Mouse (Mus musculus): ENCODE data around the gene Xkr7. TPM values are rescaled to one million over a fixed set of nuclear protein-coding genes. Genes with fewer than 3 reads are reported as not detected.

Gene Xkr7
- polyA plus RNA-seq, 1 experiment from 2014 or later: not detected

GRCm38 (mm10) chr2:153013724-153014515, 17.7 kb upstream of the Xkr7 start:
- no peak overlapping the region for H3K27ac ChIP-seq (ENCODE audit: low read depth)
- no peaks in the 10 kb centered on the region for H3K9me3 ChIP-seq (ENCODE audit: control insufficient read depth, low read length)
- DNase-seq (ENCODE audit: low spot score) (no peak), ATAC-seq (replicated peaks; ENCODE audit: low FRiP score, low TSS enrichment, low read depth) (no peak)
- H3K9ac ChIP-seq (ENCODE audit: low read length): peak overlapping the region; percentile 70
- H3K4me3 ChIP-seq (ENCODE audit: low read depth, low read length): peak overlapping the region; percentile 90
- peak overlapping the region; percentile 92 for H3K4me2 ChIP-seq (ENCODE audit: low read length)
- H3K4me1 ChIP-seq (replicated peaks; ENCODE audit: control insufficient read depth, insufficient read depth, low read length): peaks cover 7% of the 10 kb centered on the region
- 93% methylated on average over 11 of the region's 11 CpGs for WGBS
- H3K36me3 ChIP-seq (ENCODE audit: control insufficient read depth, insufficient read depth, low read length): peaks cover 44% of the 10 kb centered on the region
- no peaks in the 10 kb centered on the region for H3K27me3 ChIP-seq (replicated peaks; ENCODE audit: control insufficient read depth, insufficient read depth, low read length)

DNA sequence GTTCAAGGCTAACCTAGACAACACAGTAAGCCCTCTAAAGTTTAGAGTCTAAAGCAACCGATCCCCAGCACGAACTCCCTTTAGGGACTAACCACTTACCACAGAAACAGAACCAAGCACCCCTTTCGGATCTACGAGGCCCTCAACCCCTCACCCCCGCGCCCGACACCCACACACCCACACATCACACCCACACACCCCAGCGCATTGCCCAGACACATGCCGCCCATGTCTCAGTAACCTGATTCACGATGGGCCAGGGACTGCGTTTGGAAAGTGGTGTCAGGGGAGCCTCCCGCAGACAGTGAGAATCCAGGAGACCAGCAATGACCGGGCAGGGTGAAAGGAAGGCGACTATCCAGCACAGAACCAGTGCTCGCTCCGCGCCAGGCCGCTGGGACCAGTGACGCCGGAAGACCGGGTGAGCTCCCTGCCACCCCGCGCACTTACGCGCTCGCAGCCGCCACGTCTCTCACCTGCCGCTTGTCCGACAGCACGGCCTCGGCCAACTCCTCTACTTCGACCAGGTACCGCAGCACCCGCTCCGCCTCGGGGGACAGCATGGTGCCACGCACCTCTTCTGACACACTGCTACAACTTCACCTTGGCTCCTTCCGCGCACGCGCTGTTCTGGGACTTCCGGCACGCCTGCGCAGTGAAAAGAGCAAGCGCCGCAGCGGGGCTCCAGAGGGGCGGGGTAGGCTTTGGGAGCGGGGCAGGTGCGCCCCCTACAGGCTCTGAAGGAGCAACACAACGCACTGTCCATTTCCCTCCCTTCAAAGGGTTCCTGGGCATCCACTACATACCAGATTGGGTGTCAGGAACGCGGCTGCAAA, 16.7 kb upstream of the Xkr7 start, which contains the start of gene Pdrg1:
Gene Pdrg1, minus strand, starts transcription at position 670 of the 836 bp plus-strand sequence.
- H3K27ac ChIP-seq (ENCODE audit: low read depth): no peak within 1 kb of the TSS
- DNase-seq (ENCODE audit: low spot score) (peak; percentile 95), ATAC-seq (replicated peaks; ENCODE audit: low FRiP score, low TSS enrichment, low read depth) (peak; percentile 96)
- H3K4me1 ChIP-seq (replicated peaks; ENCODE audit: control insufficient read depth, insufficient read depth, low read length): peaks cover 7% of the 10 kb centered on the region
- peak within 1 kb of the TSS; percentile 92 for H3K4me2 ChIP-seq (ENCODE audit: low read length)
- H3K27me3 ChIP-seq (replicated peaks; ENCODE audit: control insufficient read depth, insufficient read depth, low read length): no peaks in the 10 kb centered on the region
- H3K9me3 ChIP-seq (ENCODE audit: control insufficient read depth, low read length): no peaks in the 10 kb centered on the region
- H3K4me3 ChIP-seq (ENCODE audit: low read depth, low read length): peak within 1 kb of the TSS; percentile 90
- peaks cover 33% of the 10 kb centered on the region for H3K36me3 ChIP-seq (ENCODE audit: control insufficient read depth, insufficient read depth, low read length)
- peak within 1 kb of the TSS; percentile 70 for H3K9ac ChIP-seq (ENCODE audit: low read length)
- WGBS: 1% methylated on average over 54 of the region's 54 CpGs

DNA sequence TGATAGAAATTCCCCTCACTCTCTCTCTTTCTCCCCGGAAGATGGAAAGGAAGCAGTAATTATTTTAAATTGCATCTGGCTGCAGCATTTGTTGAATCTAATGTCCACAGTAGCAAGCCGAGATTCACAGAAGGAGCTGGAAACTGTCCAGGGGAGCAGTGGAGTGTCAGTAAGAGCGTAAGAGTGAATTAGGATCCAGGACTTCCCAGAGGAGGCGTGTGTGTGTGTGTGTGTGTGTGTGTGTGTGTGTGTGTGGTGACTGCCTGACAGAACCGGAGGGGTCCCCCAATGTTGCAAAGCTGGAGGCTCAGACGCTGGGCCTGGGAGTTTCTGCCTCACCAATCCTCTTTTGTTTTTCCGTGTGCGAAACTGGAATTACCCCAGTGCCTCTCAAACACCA, 15.8 kb upstream of the Xkr7 start:
- Histone ChIP-seq H3K4me1 (replicated peaks; ENCODE audit: control insufficient read depth, insufficient read depth, low read length) (peaks cover 7% of the 10 kb centered on the region), H3K9ac (ENCODE audit: low read length) (no peak overlapping the region), H3K4me3 (ENCODE audit: low read depth, low read length) (peak overlapping the region; percentile 90; the same call in 1 of the 2 replicates), H3K36me3 (ENCODE audit: control insufficient read depth, insufficient read depth, low read length) (peaks cover 29% of the 10 kb centered on the region), H3K9me3 (ENCODE audit: control insufficient read depth, low read length) (no peaks in the 10 kb centered on the region), H3K27me3 (replicated peaks; ENCODE audit: control insufficient read depth, insufficient read depth, low read length) (no peaks in the 10 kb centered on the region), H3K4me2 (ENCODE audit: low read length) (peak overlapping the region; percentile 30), H3K27ac (ENCODE audit: low read depth) (no peak overlapping the region)
- WGBS: 43% methylated on average over 8 of the region's 8 CpGs
- ATAC-seq (replicated peaks; ENCODE audit: low FRiP score, low TSS enrichment, low read depth) (no peak), DNase-seq (ENCODE audit: low spot score) (no peak)

DNA sequence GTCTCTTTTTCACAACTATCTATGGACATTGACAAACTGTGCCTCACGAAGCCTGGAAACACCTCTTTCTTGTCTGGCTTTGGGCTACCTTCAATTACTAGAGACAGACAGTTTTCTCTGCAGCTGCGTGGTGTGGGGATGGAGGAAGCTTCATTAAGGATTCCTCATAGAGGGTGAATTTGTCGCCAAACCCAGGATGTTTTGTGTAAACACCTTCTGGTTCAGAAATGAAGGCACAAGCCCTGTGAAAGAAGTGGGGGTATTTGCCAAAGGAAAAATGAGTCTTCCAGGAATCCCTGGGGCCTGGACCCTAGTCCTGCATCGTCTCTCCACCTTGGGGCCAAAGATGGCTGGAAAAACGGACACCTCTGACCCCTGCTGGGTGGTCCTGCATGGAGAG, 14.9 kb upstream of the Xkr7 start:
- 36% methylated on average over 5 of the region's 5 CpGs for WGBS
- no peak overlapping the region for H3K9ac ChIP-seq (ENCODE audit: low read length)
- no peak for ATAC-seq (replicated peaks; ENCODE audit: low FRiP score, low TSS enrichment, low read depth)

GRCm38 (mm10) chr2:153019355-153019754, 12.3 kb upstream of the Xkr7 start:
- no peak overlapping the region for H3K9ac ChIP-seq (ENCODE audit: low read length)
- no peaks in the 10 kb centered on the region for H3K27me3 ChIP-seq (replicated peaks; ENCODE audit: control insufficient read depth, insufficient read depth, low read length)
- no peak overlapping the region for H3K27ac ChIP-seq (ENCODE audit: low read depth)
- 81% methylated on average over 3 of the region's 3 CpGs for WGBS
- no peak for ATAC-seq (replicated peaks; ENCODE audit: low FRiP score, low TSS enrichment, low read depth)
- no peaks in the 10 kb centered on the region for H3K9me3 ChIP-seq (ENCODE audit: control insufficient read depth, low read length)
- H3K4me3 ChIP-seq (ENCODE audit: low read depth, low read length): no peak overlapping the region
- H3K4me1 ChIP-seq (replicated peaks; ENCODE audit: control insufficient read depth, insufficient read depth, low read length): peaks cover 3% of the 10 kb centered on the region
- H3K4me2 ChIP-seq (ENCODE audit: low read length): no peak overlapping the region
- H3K36me3 ChIP-seq (ENCODE audit: control insufficient read depth, insufficient read depth, low read length): no peaks in the 10 kb centered on the region
- no peak for DNase-seq (ENCODE audit: low spot score)

More for the DNA sequence above, 14.9 kb upstream of the Xkr7 start:
- Histone ChIP-seq H3K27me3 (replicated peaks; ENCODE audit: control insufficient read depth, insufficient read depth, low read length) (no peaks in the 10 kb centered on the region), H3K4me2 (ENCODE audit: low read length) (no peak overlapping the region), H3K9me3 (ENCODE audit: control insufficient read depth, low read length) (no peaks in the 10 kb centered on the region), H3K36me3 (ENCODE audit: control insufficient read depth, insufficient read depth, low read length) (peaks cover 20% of the 10 kb centered on the region), H3K4me3 (ENCODE audit: low read depth, low read length) (no peak overlapping the region), H3K4me1 (replicated peaks; ENCODE audit: control insufficient read depth, insufficient read depth, low read length) (peaks cover 7% of the 10 kb centered on the region), H3K27ac (ENCODE audit: low read depth) (no peak overlapping the region)
- DNase-seq (ENCODE audit: low spot score): no peak

GRCm38 (mm10) chr2:153021163-153021562, 10.5 kb upstream of the Xkr7 start:
- no peak for ATAC-seq (replicated peaks; ENCODE audit: low FRiP score, low TSS enrichment, low read depth)
- 66% methylated on average over 3 of the region's 3 CpGs for WGBS
- H3K27ac ChIP-seq (ENCODE audit: low read depth): no peak overlapping the region

GRCm38 (mm10) chr2:153022855-153023254, 8.8 kb upstream of the Xkr7 start:
- no peak overlapping the region for H3K4me3 ChIP-seq (ENCODE audit: low read depth, low read length)
- no peaks in the 10 kb centered on the region for H3K9me3 ChIP-seq (ENCODE audit: control insufficient read depth, low read length)
- ATAC-seq (replicated peaks; ENCODE audit: low FRiP score, low TSS enrichment, low read depth) (no peak), DNase-seq (ENCODE audit: low spot score) (no peak)
- peaks cover 10% of the 10 kb centered on the region; the same call in 1 of the 2 replicates for H3K27me3 ChIP-seq (replicated peaks; ENCODE audit: control insufficient read depth, insufficient read depth, low read length)
- H3K27ac ChIP-seq (ENCODE audit: low read depth): no peak overlapping the region
- no peaks in the 10 kb centered on the region for H3K4me1 ChIP-seq (replicated peaks; ENCODE audit: control insufficient read depth, insufficient read depth, low read length)
- H3K4me2 ChIP-seq (ENCODE audit: low read length): no peak overlapping the region
- H3K36me3 ChIP-seq (ENCODE audit: control insufficient read depth, insufficient read depth, low read length): no peaks in the 10 kb centered on the region
- 58% methylated on average over 4 of the region's 4 CpGs for WGBS
- H3K9ac ChIP-seq (ENCODE audit: low read length): no peak overlapping the region

More at GRCm38 (mm10) chr2:153021163-153021562, 10.5 kb upstream of the Xkr7 start:
- Histone ChIP-seq H3K36me3 (ENCODE audit: control insufficient read depth, insufficient read depth, low read length) (no peaks in the 10 kb centered on the region), H3K4me1 (replicated peaks; ENCODE audit: control insufficient read depth, insufficient read depth, low read length) (no peaks in the 10 kb centered on the region), H3K9ac (ENCODE audit: low read length) (no peak overlapping the region), H3K9me3 (ENCODE audit: control insufficient read depth, low read length) (no peaks in the 10 kb centered on the region), H3K27me3 (replicated peaks; ENCODE audit: control insufficient read depth, insufficient read depth, low read length) (no peaks in the 10 kb centered on the region), H3K4me2 (ENCODE audit: low read length) (no peak overlapping the region), H3K4me3 (ENCODE audit: low read depth, low read length) (no peak overlapping the region)
- DNase-seq (ENCODE audit: low spot score): no peak

- no peak overlapping the region for H3K9ac ChIP-seq (ENCODE audit: low read length)
Measured at GRCm38 (mm10) chr2:153026052-153026451, 5.6 kb upstream of the Xkr7 start.

More at GRCm38 (mm10) chr2:153026052-153026451, 5.6 kb upstream of the Xkr7 start:
- ATAC-seq (replicated peaks; ENCODE audit: low FRiP score, low TSS enrichment, low read depth) (no peak), DNase-seq (ENCODE audit: low spot score) (no peak)
- Histone ChIP-seq H3K4me3 (ENCODE audit: low read depth, low read length) (no peak overlapping the region), H3K36me3 (ENCODE audit: control insufficient read depth, insufficient read depth, low read length) (no peaks in the 10 kb centered on the region), H3K27ac (ENCODE audit: low read depth) (no peak overlapping the region), H3K4me2 (ENCODE audit: low read length) (no peak overlapping the region), H3K27me3 (replicated peaks; ENCODE audit: control insufficient read depth, insufficient read depth, low read length) (peaks cover 26% of the 10 kb centered on the region), H3K4me1 (replicated peaks; ENCODE audit: control insufficient read depth, insufficient read depth, low read length) (no peaks in the 10 kb centered on the region), H3K9me3 (ENCODE audit: control insufficient read depth, low read length) (no peaks in the 10 kb centered on the region)
- 75% methylated on average over 7 of the region's 7 CpGs for WGBS

All from intestine, embryonic 14.5 days (tissue).